Mouse (Mus musculus) C2C12 (cell line): Measurements from ENCODE around the gene Hmx3. TPM values are rescaled to one million over a fixed set of nuclear protein-coding genes. Genes with fewer than 3 reads are reported as not detected.

Experiments used
- H3K27me3 ChIP-seq: one replicate; pipeline ENCODE4 v1.6.1; 2011; ENCODE audit not compliant: control insufficient read depth, insufficient read depth, insufficient read length
- H3K36me3 ChIP-seq: one replicate; pipeline ENCODE4 v1.6.1; 2011; ENCODE audit not compliant: control insufficient read depth, insufficient read depth
- H3K4me3 ChIP-seq: one replicate; pipeline ENCODE4 v1.5.1; 2011; ENCODE audit warnings: mild to moderate bottlenecking, control low read depth; ENCODE audit not compliant: poor library complexity, insufficient read depth, severe bottlenecking
- H3K79me2 ChIP-seq: one replicate; pipeline ENCODE4 v1.6.1; 2011; ENCODE audit not compliant: control insufficient read depth, insufficient read depth
- H3K79me3 ChIP-seq: one replicate; pipeline ENCODE4 v1.6.1; 2011; ENCODE audit warnings: low read depth, control low read depth
- H3ac ChIP-seq: one replicate; pipeline ENCODE3; 2011; ENCODE audit warnings: low read depth; ENCODE audit not compliant: control insufficient read depth, insufficient read length
- CEBPB ChIP-seq: IDR thresholded peaks from one replicate; pipeline ENCODE4 v1.6.1; 2011; ENCODE audit warnings: low read depth, mild to moderate bottlenecking, control low read depth, moderate library complexity
- CTCF ChIP-seq: IDR thresholded peaks from one replicate; pipeline ENCODE4 v1.5.1; 2011; ENCODE audit not compliant: control insufficient read depth, insufficient read depth, insufficient read length
- FOSL1 ChIP-seq: IDR thresholded peaks from one replicate; pipeline ENCODE4 v1.8.0; 2011; ENCODE audit warnings: mild to moderate bottlenecking, low read length; ENCODE audit not compliant: poor library complexity, insufficient read depth, severe bottlenecking
- MAX ChIP-seq: IDR thresholded peaks from one replicate; pipeline ENCODE4 v1.6.1; 2011; ENCODE audit warnings: mild to moderate bottlenecking, control low read depth
- MYOD1 ChIP-seq: IDR thresholded peaks from one replicate; pipeline ENCODE4 v1.6.1; 2011; ENCODE audit warnings: low read depth; ENCODE audit not compliant: control insufficient read depth, insufficient read length
- MYOG ChIP-seq: IDR thresholded peaks from one replicate; pipeline ENCODE4 v1.6.1; 2011; ENCODE audit not compliant: control insufficient read depth, insufficient read length; ENCODE audit errors: extremely low read depth
- USF1 ChIP-seq: IDR thresholded peaks from one replicate; pipeline ENCODE4 v1.6.1; 2011; ENCODE audit warnings: low read depth, mild to moderate bottlenecking, control low read depth, moderate library complexity
- polyA plus RNA-seq: library from polyadenylated mRNA; unstranded; fragments of >200 nt; fragmentation: generic; extraction: Trizol; gene quantifications from one replicate; pipeline ENCODE4 v1.2.1, GENCODE M21; 2012; ENCODE audit warnings: missing spikeins

The Hmx3 gene
- polyA plus RNA-seq, 1 experiment = 0.06 TPM

- peaks cover 4% of the 10 kb centered on the region for H3K79me2 ChIP-seq
- H3K27me3 ChIP-seq = peaks cover 34% of the 10 kb centered on the region
Measured at GRCm38 (mm10) chr7:131555301-131556081, 12.8 kb downstream of the Hmx3 start.

DNA sequence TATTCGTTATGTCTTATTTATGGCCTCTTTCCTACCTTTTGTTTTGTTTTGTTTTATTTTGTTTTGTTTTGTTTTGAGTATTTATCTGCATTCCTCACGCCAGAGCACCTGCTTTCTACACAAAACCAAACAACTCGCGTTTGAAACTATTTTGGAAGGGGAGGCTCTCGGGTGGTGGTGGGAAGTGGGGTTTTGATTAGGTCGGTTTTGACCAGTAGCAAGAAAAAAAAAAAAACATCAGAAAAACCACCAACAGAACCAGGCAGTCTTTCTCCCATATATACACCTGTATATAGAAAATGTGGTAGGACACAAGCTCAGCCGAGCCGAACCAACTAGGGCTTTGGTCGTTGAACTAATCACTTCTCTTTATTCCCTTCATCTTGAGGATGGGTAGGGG lies 13.4 kb downstream of the Hmx3 start:
- Histone ChIP-seq H3K79me2 (peaks cover 10% of the 10 kb centered on the region), H3K27me3 (peaks cover 33% of the 10 kb centered on the region), H3K36me3 (no peaks in the 10 kb centered on the region), H3ac (no peak overlapping the region), H3K79me3 (peaks cover 6% of the 10 kb centered on the region), H3K4me3 (no peak overlapping the region)
- TF ChIP-seq USF1 (no peak), FOSL1 (no peak), MAX (no peak), CEBPB (no peak), MYOG (no peak), CTCF (no peak), MYOD1 (no peak)

More at GRCm38 (mm10) chr7:131555301-131556081, 12.8 kb downstream of the Hmx3 start:
- H3K36me3 ChIP-seq = no peaks in the 10 kb centered on the region
- H3ac ChIP-seq = no peak overlapping the region
- TF ChIP-seq MYOD1 (no peak), MAX (no peak), USF1 (no peak), CTCF (no peak), FOSL1 (no peak), CEBPB (no peak), MYOG (no peak)
- peaks cover under 1% of the 10 kb centered on the region for H3K79me3 ChIP-seq
- H3K4me3 ChIP-seq = no peak overlapping the region

- peaks cover 16% of the 10 kb centered on the region for H3K79me2 ChIP-seq
- H3K27me3 ChIP-seq = peaks cover 27% of the 10 kb centered on the region
- peaks cover 12% of the 10 kb centered on the region for H3K79me3 ChIP-seq
- H3ac ChIP-seq = no peak overlapping the region
- H3K4me3 ChIP-seq = no peak overlapping the region
- no peak for TF ChIP-seq CEBPB
- no peak for TF ChIP-seq FOSL1
- TF ChIP-seq USF1 = no peak
- TF ChIP-seq CTCF = no peak
- TF ChIP-seq MYOD1 = no peak
- TF ChIP-seq MYOG = no peak
- TF ChIP-seq MAX = no peak
- H3K36me3 ChIP-seq = peaks cover 3% of the 10 kb centered on the region
Measured at GRCm38 (mm10) chr7:131556541-131557271, 14.0 kb downstream of the Hmx3 start.

DNA sequence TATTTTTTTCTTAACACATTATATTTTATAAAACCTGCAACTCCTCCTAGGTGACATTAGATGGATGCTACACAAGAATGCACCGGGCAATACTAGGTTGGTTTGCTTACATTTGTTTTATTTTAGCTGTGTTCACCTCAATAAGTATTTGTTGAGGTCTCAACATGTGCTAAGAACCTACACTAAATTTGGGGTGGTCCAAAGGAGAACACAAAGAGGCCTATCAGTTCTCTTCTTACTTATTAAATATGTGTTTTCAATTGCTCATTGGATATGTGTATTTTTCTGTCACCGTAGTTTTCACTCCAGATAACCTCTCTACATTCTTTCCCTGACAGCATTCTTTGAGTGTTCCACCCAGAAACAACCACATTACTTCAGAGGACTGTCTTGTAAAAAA lies 15.1 kb downstream of the Hmx3 start:
- H3K79me3 ChIP-seq = peaks cover 23% of the 10 kb centered on the region
- TF ChIP-seq MYOD1 (no peak), CTCF (no peak), CEBPB (no peak), MYOG (no peak), USF1 (no peak), MAX (no peak), FOSL1 (no peak)
- no peak overlapping the region for H3K4me3 ChIP-seq
- peaks cover 13% of the 10 kb centered on the region for H3K36me3 ChIP-seq
- no peak overlapping the region for H3ac ChIP-seq
- peaks cover 26% of the 10 kb centered on the region for H3K79me2 ChIP-seq
- H3K27me3 ChIP-seq = peaks cover 16% of the 10 kb centered on the region

DNA sequence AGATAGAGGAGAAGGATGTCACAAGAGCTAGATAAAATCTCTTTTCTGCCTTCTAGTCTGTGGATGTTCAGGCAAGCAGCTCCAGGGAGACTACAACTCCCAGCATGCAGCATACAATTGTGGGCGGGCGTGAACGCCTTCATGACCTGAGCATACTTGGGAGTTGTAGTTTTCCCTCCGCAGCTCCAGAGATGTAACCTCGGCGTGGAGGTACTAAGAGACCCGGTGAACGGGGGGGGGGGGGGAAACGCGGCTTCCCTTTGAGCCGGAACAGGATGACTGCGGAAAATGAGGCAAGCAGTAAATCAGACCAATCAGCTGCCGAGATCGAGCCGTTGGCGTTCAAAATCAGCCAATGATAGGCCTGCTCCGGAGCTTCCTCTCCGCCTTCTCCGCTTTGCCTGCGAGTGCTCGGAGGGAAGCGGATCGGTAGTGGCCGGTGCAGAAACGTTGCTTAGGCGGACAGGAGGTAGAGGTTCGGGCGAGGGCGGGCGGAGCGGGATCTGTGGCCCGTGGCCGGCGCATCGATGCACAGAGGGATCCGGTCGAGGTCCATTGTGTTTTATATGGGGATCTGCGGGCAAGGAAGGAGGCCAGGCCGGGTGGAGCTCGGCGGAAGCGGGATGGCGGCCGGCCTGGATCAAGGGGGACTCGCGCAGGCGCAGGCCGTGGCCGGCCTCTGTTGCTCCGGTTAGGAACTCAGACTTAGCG lies 17.5 kb downstream of the Hmx3 start, which contains the start of gene Bub3:
Bub3 (plus strand) TSS at position 237 of the 711 bp plus-strand sequence.
- Histone ChIP-seq H3K79me3 (peaks cover 44% of the 10 kb centered on the region), H3K27me3 (peaks cover 7% of the 10 kb centered on the region), H3K36me3 (peaks cover 37% of the 10 kb centered on the region), H3K4me3 (peak within 1 kb of the TSS; percentile 50), H3K79me2 (peaks cover 50% of the 10 kb centered on the region), H3ac (peak within 1 kb of the TSS; percentile 74)
- TF ChIP-seq USF1 = no peak
- TF ChIP-seq CTCF = no peak
- TF ChIP-seq FOSL1 = no peak
- no peak for TF ChIP-seq CEBPB
- no peak for TF ChIP-seq MYOG
- TF ChIP-seq MYOD1 = no peak
- TF ChIP-seq MAX = no peak
